Mouse (Mus musculus): ENCODE measurements around the gene Dus2. TPM values are rescaled to one million over a fixed set of nuclear protein-coding genes. Genes with fewer than 3 reads are reported as not detected.
"Not testable (repeated sequence)": the region's sequence is repeated elsewhere in the genome, so short reads cannot be mapped to it uniquely, and the experiment has no call there.

Dus2 gene
- total and polyA plus RNA-seq, 3 experiments: 20.7 to 27.2 (median 23.2) TPM

GRCm38 (mm10) chr8:106010748-106011642 lies 19.9 kb downstream of the Dus2 start (continued):
- no peak for TF ChIP-seq CTCF (conservative IDR thresholded peaks at IDR 0.05 in 1 of 2, IDR thresholded peaks at IDR 0.05 in 1 of 2; ENCODE audit: low read depth in 2 of 2, low read length in 2 of 2)
- peak; percentile 94 for TF ChIP-seq ZMIZ1 (IDR thresholded peaks at IDR 0.05; ENCODE audit: low read depth, low read length)
- peak; percentile 75 for TF ChIP-seq IRF4 (IDR thresholded peaks at IDR 0.05; ENCODE audit: low read depth, low read length)
- TF ChIP-seq ETS1 (conservative IDR thresholded peaks at IDR 0.05; ENCODE audit: low read depth, low read length): peak; percentile 39; the same call in 1 of the 2 replicates
- TF ChIP-seq KAT2A (IDR thresholded peaks at IDR 0.05; ENCODE audit: insufficient replicate concordance, low read length): peak; percentile 85; the same call in 1 of the 2 replicates
- 0 out of 2 replicates have a peak, but pooled peaks have one; percentile 45 for TF ChIP-seq UBTF (IDR thresholded peaks at IDR 0.05; ENCODE audit: low read depth, low read length)
- TF ChIP-seq MXI1 (IDR thresholded peaks at IDR 0.05; ENCODE audit: low read depth, low read length): peak; percentile 95
- TF ChIP-seq EP300 (IDR thresholded peaks at IDR 0.05; ENCODE audit: low read length): no peak

- Histone ChIP-seq H3K9ac (ENCODE audit: insufficient read depth, low read depth) (peak within 1 kb of the TSS; percentile 62), H3K79me2 (replicated peaks; ENCODE audit: control insufficient read depth, extremely low read depth, insufficient read depth, poor library complexity, severe bottlenecking) (peaks cover 9% of the 10 kb centered on the region), H3K4me3 (replicated peaks in 1 of 3; ENCODE audit: low read depth in 2 of 3, low read length in 2 of 3, poor library complexity in 1 of 3) (peak within 1 kb of the TSS; percentile 82 to 98 (median 84)), H3K27ac (ENCODE audit: insufficient read depth, low read depth) (peak within 1 kb of the TSS; percentile 23), H3K27me3 (replicated peaks) (no peaks in the 10 kb centered on the region), H3K4me1 (ENCODE audit: control insufficient read depth in 1 of 2, insufficient read depth in 2 of 2) (peaks cover 10 to 32% of the 10 kb centered on the region in 2 experiments), H3K36me3 (replicated peaks in 1 of 2; ENCODE audit: control insufficient read depth in 1 of 2, insufficient read depth in 1 of 2, low read length in 1 of 2) (peaks cover 9 to 36% of the 10 kb centered on the region in 2 experiments), H3K4me2 (ENCODE audit: insufficient read depth, low read depth, poor library complexity, severe bottlenecking) (peak within 1 kb of the TSS; percentile 77), H3K9me3 (replicated peaks; ENCODE audit: low read length) (no peaks in the 10 kb centered on the region)
- TF ChIP-seq EP300 (IDR thresholded peaks at IDR 0.05; ENCODE audit: low read length) (no peak), CHD1 (IDR thresholded peaks at IDR 0.05; ENCODE audit: low read depth, low read length) (0 out of 2 replicates have a peak, but pooled peaks have one; percentile 11)
- DNase-seq (ENCODE audit: extremely low read depth): no peak
- dilution Hi-C loops (cut with MboI; ENCODE audit: extremely low pct_ligation_motif_present, extremely low pct_unique_long_range_greater_than_20kb, low sequenced_read_pairs): no loop called here
- in situ Hi-C loops (cut with MboI; ENCODE audit: low pct_ligation_motif_present, low pct_unique_long_range_greater_than_20kb, low sequenced_read_pairs): no loop called here
Measured at GRCm38 (mm10) chr8:106011643-106011986, 20.5 kb downstream of the Dus2 start, which contains the start of gene Ddx28. Gene Ddx28 (minus strand): TSS chr8:106011882.

GRCm38 (mm10) chr8:106012203-106012602 lies 21.1 kb downstream of the Dus2 start:
- Histone ChIP-seq H3K4me3 (replicated peaks in 1 of 3; ENCODE audit: low read depth in 2 of 3, low read length in 2 of 3, poor library complexity in 1 of 3) (peak overlapping the region; percentile 82 to 98 (median 84)), H3K36me3 (replicated peaks in 1 of 2; ENCODE audit: control insufficient read depth in 1 of 2, insufficient read depth in 1 of 2, low read length in 1 of 2) (peaks cover 9 to 40% of the 10 kb centered on the region in 2 experiments), H3K4me2 (ENCODE audit: insufficient read depth, low read depth, poor library complexity, severe bottlenecking) (peak overlapping the region; percentile 77), H3K4me1 (ENCODE audit: control insufficient read depth in 1 of 2, insufficient read depth in 2 of 2) (peaks cover 10 to 27% of the 10 kb centered on the region in 2 experiments), H3K9ac (ENCODE audit: insufficient read depth, low read depth) (peak overlapping the region; percentile 62)
- dilution Hi-C loops (cut with MboI; ENCODE audit: extremely low pct_ligation_motif_present, extremely low pct_unique_long_range_greater_than_20kb, low sequenced_read_pairs); H3K27ac ChIP-seq (ENCODE audit: insufficient read depth, low read depth); H3K79me2 ChIP-seq (replicated peaks; ENCODE audit: control insufficient read depth, extremely low read depth, insufficient read depth, poor library complexity, severe bottlenecking); H3K9me3 ChIP-seq (replicated peaks; ENCODE audit: low read length); H3K27me3 ChIP-seq (replicated peaks); DNase-seq (ENCODE audit: extremely low read depth); in situ Hi-C loops (cut with MboI; ENCODE audit: low pct_ligation_motif_present, low pct_unique_long_range_greater_than_20kb, low sequenced_read_pairs): not testable (repeated sequence)
- peak in 1 of 2 experiments; percentile 10; a peak in 1 of 4 replicates for TF ChIP-seq CTCF (conservative IDR thresholded peaks at IDR 0.05 in 1 of 2, IDR thresholded peaks at IDR 0.05 in 1 of 2; ENCODE audit: low read depth in 2 of 2, low read length in 2 of 2)

All from CH12.LX (cell line).